Mouse (Mus musculus) left cerebral cortex, postnatal 4 days (tissue): ENCODE results near the gene Zfp316. TPM values are rescaled to one million over a fixed set of nuclear protein-coding genes. Genes with fewer than 3 reads are reported as not detected.

Source experiments
- DNase-seq: peaks from one replicate; pipeline ENCODE4 v3.0.0-alpha.2; 2022
- intact Hi-C: fragments of 180-260 bp; cut with DNase I; formaldehyde crosslinking; loops from one replicate; pipeline ENCODE4 v1.15.1; 2025
- total RNA-seq, 2 experiments: library from RNA; stranded (reverse); gene quantifications; 2 replicates each; pipeline ENCODE4 v1.2.3; 2021

Gene Zfp316
- total RNA-seq, 2 experiments from 2014 or later, result 29.5 to 30.2 TPM

DNA sequence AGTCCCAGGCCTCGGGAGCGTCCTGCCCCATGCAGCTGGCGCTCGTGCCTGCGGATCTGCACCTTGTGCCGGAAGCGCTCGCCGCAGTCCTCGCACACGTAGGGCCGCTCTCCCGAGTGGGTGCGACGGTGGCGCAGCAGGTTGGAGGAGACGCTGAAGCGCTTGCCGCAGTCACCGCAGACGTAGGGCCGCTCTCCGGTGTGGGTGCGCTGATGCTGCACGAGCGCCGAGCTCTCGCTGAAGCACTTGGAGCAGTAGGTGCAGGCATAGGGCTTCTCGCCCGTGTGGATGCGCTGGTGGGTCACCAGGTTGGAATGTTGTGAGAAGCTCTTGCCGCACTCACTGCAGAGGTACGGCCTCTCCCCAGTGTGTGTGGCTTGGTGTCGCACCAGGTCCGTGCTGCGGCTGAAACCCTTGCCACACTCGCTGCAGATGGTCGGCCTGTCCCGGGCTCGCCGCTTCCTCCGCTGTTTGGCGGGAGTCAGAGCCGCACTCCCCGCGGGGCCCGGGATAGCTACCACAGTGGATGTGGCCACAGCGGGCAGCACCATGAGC, 18.0 kb upstream of the Zfp316 start:
- intact Hi-C loops, result no loop called here
- DNase-seq, result no peak

DNA sequence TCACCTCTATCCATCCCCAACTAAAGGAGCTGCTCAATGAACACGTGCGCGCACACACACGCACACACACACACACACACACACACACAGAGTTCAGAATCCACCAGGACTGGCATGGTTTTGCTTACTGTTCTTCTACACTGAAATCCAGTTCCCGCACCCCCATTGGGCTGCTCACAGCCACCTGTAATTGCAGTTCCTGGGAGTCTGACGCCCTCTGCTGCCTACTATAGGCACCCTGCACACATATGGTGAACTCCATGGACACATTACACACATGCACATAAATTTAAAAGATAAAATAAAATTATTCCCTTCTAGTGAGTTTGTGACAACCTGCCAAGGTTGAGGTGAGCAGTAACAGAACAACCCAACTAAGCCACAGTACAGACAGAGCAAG, 14.9 kb upstream of the Zfp316 start:
- DNase-seq, result no peak
- intact Hi-C loops, result no loop called here

DNA sequence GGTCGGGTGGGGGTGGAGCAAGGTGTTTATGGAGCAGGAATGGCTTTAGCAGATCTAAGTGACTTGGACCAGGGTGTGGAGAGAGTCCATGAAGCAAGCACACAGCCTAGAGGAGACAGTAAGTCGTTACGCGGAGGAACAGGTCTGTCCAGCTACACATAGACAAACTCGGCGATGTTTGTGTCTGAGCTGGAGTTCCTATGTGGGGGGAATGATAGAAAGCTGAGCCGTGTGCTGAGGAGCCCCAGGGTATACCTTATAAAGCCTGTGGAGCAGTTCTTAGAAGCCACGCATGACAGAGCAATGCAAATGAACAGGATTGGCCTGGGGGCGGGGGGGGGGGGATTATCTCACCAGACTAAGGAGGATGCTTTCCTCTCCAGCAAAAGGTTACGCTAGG, 9.4 kb upstream of the Zfp316 start:
- intact Hi-C loops, result no loop called here
- no peak for DNase-seq

DNA sequence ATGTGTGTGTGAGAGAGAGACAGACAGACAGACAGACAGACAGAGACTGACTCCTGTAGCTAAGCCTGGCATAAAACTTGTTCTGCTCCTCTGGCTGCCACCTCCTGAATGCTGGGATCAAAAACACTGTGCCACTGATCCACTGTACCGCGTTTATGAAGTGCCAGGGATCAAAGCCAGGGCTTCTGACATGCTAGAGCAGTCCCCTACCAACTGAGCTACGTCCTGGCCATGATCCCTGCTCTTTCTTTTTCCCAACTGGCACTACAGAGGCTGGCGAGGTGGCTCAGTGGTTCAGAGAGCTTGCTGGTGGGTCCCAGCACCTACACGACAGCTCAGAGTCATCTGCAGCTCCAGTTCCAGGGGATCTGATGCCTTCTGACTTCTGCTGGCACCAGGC, 5.9 kb upstream of the Zfp316 start:
- DNase-seq, result no peak
- intact Hi-C loops, result no loop called here

DNA sequence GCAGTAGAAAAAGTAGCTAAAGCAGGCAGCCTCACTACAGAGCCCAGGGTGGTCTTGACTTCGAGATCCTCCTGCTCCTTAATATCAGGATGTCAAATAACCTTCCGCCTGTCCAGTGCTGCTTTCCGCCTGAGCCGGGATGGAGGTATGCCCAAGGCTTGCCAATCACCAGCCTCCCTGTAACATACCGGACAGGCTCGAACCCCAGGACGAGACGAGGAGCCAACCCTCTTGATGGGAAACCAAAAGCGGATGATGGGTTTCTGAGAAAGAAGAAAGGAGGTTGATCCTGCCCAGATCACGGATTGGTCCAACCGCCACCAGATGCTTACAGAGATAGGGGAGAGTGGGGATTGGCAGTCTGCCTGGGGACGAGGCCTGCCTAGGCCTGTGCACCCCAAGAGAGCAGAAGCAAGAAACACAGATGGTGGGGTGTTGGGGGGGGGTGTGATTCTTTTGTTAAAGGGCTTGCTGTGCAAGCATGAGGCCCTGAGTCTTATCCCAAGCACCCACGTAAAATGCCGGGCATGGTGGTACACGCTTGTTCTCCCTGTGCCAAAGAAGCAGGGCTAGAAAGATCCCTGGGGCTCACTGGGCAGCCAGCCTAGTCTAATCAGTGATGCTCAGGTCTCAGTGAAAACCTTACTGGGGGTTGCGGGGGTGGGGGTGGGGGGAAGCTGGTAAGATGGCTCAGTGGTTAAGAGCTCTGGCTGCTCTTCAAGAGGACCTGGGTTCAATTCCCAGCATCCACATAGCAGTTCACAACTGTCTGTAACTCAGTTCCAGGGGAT, 2.9 kb upstream of the Zfp316 start:
- peak; percentile 78 for DNase-seq
- intact Hi-C loops, result no loop called here

DNA sequence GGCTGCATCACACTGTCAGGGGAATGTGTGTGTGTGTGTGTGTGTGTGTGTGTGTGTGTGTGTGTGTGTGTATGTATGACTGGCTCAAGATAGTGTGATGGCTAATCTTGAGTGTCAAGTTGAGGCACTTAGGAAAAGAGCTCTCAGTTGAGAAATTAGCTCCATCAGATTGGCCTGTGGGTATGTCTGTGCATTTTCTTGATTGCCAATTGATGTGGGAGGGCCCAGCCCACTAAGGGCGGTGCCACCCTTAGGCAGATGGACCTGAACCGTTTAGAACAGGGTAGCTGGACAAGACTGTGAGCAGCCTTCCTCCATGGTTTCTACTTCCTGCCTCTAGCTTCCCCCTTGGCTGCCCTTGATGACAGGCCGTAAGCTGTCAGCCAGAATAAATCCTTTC, 2.3 kb upstream of the Zfp316 start:
- no peak for DNase-seq
- intact Hi-C loops, result no loop called here

DNA sequence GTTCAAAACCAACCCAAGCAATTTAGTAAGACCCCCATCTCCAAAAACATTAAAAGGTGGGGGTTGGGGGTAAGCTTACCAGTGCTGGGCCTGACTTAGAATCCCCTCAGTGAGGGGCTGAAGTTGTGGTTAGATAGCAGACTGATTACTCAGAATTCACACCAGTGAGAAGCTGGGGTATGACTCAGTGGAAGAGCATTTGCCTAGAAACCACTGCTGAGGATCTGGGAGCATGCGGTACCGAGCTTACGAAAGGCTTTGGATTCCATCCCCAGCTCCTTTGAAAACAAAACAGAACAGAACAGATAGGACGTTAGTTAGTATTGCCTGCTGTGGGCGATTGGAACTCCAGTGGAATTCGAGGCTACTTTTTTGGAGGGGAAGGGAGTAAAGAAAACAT, 1.8 kb upstream of the Zfp316 start:
- intact Hi-C loops, result no loop called here
- DNase-seq, result no peak

DNA sequence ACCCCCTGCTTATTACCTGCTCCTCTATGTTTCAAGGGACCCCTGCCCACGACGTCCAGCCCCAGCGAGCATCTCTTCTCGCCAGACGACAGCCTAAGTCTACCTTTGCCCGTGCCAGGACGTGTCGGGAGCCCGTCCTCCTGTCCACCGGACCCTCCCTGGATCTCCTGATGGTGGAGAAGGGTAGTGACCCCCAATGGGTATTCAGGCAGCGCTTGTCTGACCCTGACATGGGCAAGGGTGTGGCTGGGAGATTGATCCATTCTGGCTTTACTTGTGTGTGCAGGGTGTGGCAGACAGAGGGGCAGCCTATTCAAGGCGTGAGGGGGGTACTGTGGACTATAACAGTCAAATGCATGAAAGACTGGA, 313 bp upstream of the Zfp316 start:
- no peak for DNase-seq
- intact Hi-C loops, result no loop called here

DNA sequence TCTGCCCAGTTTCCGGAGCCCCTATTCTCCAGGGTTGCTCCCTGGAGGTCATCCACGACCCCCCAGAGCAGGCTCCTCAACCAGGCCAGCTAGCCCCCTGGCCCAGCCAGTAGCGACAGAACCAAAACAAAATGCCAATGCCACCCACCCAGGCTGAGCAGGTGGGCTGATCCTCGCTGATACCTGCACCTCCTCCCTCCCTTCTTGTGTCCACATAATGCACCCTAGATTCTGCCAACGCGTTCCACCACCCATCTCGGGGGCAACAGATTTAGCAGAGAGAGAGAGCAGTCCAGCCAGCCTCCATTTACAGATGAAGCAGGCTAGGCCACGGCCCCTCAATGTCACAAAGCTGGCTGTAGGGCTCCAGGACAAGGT, 848 bp downstream of the Zfp316 start:
- intact Hi-C loops, result no loop called here
- DNase-seq, result no peak

DNA sequence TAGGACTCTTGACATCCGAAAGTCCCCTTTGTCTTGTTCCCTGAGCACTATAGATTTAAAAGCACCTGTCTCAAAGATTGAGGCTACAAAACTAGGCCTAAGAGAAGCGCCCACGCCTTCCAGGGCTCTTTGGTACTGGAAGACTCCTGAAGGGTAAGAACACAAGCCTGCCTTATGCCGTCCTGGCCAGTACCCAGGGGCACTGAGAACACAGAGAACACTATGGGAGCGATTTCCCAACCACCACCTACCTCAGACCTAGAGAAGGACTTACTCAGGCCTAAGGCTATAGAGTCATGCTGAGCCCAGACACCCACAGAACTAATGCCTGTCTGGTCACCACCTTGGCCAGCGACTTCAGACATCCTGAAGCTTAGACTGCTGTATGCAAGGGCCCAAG, 3.0 kb downstream of the Zfp316 start:
- no peak for DNase-seq
- intact Hi-C loops, result no loop called here

DNA sequence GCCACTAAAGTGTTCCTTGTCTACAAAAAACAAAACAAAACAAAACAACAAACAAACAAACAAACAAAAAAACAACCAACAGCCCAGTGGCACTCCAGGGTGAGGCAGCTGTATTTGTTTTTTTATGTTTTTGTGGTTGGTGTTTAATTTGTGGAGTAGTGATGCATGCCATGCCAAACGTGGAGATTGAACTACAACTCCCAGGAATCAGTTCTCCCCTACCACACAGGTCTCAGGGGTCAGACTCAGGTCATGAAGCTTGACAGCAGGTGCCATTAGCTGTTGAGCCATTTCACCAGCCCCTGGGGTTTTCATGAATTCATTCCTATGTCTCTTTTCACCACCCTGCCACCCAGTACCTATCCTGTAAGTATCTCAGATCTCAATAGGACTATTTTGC, 4.4 kb downstream of the Zfp316 start:
- intact Hi-C loops, result no loop called here
- DNase-seq, result no peak

DNA sequence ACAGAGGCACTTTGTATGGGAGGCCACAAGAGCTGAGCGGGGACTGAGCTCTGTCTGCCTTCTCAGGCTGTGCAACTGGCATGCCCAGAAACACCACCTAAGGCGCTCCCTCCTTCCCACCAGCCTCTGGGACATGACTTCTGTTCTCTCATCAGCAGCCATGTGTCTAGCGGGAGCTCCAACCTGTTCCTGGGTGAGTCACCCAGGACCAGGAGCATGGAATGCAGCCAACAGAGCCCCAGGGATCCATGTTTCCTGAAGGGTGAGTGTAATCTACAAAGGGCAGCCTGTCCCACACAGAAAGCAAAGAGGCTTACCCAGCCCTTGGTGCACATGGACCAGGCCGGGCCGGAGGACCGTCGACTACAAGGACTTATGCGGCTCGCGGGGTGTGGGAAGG, 5.1 kb downstream of the Zfp316 start:
- intact Hi-C loops, result no loop called here
- no peak for DNase-seq

DNA sequence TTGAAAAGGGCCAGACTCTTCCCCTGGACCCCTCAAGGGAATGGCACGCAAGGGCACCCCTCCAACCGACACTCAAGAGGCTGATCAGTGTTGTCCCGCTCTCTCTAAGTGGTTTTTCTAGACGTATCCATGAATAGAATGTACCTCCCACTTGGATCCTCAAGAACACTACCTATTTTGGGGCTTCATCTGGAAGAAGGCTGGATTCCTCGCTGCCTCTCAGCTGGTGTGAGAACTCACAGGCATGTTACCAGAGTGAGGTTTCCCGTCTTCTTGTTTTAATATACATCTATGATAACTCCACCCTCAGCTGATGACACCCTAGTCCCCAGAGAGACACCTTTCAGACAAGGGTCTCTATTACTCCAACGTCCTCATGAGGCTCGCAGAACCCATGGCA, 8.2 kb downstream of the Zfp316 start:
- no peak for DNase-seq
- intact Hi-C loops, result no loop called here

DNA sequence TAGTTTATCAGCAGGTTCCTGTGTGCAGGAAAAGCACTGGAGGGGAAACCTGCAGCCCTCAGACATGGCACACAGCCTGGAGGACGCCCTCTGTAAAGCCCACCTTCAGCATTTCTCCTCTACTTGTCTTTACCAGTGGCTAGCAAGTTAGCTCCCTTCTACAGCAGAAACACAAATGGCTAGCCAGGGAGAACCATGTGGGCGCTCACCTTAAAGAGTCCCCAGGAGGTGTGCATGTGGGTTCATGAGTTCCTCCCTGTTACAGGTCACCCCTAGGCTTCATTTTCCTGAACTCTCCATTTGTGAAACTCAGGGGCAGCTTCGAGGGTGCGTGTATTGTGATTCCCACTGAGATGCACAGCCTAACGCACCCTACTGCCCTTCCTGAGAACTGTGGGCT, 14.0 kb downstream of the Zfp316 start:
- intact Hi-C loops, result no loop called here
- no peak for DNase-seq

DNA sequence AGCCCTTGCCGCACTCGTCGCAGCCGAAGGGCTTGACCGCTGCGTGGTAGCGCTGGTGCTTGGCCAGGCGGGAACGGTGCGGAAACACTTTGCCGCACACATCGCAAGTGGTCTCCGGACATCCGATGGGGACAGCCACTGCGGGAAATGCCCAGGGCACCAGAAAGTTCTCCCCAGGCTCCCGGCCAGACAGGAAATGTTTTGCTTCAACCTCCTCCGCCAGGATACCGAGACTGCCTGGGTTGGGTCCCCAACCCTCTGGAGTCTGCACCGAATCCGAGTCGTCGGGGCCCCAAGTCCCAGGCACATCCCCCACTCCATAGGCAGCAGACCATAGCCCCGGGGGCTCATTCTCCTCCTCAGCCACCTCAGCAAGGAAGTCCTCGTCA, 14.7 kb downstream of the Zfp316 start:
- intact Hi-C loops, result no loop called here
- no peak for DNase-seq

DNA sequence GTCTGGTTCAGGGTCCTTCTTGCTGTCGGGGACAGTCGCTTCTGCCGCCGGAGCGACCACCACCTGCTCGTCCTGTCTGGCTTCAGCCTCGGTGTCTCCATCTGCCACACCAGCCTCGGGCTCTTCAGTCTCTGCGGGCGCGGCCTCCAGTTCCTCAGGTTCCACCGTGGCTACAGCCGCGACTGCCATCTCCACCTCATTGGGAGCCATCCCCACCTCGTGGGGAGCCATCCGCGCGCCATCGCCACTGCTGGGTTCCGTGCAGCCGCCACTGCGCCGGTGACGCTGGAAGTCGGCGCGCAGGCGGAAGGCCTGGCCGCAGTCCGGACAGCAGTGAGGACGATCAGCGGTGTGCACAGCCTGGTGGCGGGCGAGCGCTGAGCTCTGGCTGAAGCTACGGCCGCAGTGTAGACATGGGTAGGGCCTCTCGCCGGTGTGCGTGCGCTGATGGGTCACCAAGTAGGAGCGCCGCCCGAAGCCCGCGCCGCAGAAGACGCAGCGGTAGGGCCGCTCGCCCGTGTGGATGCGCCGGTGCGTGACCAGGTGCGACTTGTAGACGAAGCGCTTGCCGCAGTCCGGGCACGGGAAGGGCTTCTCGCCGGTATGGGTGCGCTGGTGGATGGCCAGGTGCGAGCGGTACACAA, 15.2 kb downstream of the Zfp316 start:
- peak; percentile 52 for DNase-seq
- intact Hi-C loops, result no loop called here

DNA sequence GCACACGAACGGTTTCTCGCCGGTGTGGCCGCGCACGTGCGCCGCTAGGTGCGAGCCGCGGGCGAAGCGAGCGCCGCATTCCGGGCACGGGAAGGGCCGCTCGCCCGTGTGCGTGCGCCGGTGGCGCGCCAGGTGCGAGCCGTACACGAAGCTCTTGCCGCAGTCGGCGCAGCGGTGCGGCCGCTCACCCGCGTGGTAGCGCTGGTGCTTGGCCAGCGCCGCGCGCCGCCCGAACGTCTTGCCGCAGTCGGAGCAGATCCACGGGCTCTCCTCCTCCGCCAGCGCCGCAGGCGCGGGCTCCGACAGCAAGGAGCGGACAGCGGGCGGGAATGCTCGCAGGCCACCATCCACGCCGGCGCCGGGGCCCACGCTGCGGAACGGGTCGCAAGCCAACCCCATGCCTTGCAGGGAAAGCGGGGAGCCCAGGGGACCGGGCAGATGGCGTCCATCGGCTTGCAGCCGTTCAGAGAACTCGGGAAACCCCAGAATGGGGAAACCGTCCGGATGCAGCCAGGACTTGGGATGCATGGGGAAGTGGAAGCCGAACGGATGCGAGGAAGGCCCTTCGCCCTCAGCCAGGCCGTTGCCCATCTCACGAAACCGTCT, 15.8 kb downstream of the Zfp316 start:
- peak; percentile 54 for DNase-seq
- intact Hi-C loops, result no loop called here

DNA sequence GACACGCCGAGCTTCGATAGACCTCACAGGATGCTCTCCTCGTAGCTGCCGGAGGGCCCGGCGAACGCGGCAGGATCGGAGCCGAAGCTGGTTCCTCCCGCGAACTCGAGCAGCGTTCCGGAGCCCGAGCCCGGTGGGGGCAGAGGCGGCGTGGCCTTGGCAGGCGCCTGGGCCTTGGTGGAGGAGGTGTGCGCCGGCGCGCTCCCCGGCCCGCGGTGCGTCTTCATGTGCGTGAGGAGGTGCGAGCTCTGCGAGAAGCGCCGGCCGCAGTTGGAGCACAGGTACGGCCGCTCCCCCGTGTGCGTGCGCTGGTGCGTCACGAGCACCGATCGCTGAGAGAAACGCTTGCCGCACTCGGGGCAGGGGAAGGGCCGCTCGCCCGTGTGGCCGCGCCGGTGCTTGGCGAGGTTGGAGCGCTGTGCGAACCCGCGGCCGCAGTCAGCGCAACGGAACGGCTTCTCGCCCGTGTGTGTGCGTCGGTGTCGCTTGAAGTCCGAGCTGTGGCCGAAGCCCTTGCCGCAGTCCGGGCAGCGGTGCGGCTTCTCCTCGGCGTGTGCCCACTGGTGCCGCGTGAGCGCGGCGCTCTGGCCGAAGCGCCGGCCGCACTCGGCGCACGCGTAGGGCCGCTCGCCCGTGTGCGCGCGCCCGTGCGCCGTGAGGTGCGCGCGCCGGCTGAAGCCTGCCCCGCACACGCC, 16.5 kb downstream of the Zfp316 start:
- intact Hi-C loops, result no loop called here
- DNase-seq, result peak; percentile 25

DNA sequence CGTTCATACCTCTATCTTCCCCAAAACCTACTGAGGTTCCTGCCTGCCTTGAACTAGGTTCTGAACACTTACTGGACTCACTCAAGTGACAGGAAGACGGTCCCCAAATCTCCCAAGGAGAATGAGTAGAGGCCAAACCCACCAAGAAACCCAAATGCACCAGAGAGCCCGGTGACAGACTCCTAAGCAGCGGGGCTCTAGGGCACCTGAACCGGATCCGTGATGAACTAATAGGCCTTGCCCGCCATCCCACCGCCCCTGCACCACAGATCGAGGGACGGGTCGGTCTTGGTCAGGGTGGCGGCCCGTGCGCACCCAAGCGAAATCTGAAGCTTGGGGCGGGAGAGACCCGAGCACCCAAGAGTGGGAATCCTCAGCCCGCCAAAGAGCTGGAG, 17.0 kb downstream of the Zfp316 start:
- DNase-seq, result no peak
- intact Hi-C loops, result no loop called here

DNA sequence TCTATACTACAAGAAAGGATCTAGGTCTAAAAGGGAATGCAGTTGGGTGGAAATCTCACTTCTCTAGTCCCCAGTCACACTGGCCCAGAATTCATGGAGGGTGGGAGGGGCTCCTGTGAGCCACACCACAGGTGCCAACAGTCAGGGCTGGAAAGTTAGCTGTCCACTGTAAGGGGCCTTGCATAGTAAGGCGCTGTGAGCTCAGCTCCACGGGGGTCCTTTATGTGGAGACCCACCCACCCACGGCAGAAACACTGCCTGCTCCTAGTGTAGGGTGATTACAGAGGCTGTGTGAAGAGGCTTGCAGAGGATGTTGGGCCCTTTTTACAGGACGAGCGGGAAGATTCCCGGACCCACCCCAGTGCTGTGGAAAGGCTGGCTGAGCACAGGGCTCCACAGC, 17.8 kb downstream of the Zfp316 start:
- intact Hi-C loops, result no loop called here
- DNase-seq, result no peak

DNA sequence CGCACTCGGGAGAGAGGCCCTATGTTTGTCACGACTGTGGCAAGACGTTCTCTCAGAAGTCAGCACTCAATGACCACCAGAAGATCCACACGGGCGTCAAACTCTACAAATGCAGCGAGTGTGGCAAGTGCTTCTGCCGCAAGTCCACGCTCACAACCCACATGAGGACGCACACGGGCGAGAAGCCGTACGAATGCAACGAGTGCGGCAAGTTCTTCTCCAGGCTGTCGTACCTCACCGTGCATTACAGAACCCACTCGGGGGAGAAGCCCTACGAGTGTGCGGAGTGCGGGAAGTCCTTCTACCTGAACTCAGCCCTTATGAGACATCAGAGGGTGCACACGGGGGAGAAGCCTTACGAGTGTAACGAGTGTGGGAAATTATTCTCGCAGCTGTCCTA, 24.9 kb downstream of the Zfp316 start:
- DNase-seq, result no peak
- intact Hi-C loops, result no loop called here

DNA sequence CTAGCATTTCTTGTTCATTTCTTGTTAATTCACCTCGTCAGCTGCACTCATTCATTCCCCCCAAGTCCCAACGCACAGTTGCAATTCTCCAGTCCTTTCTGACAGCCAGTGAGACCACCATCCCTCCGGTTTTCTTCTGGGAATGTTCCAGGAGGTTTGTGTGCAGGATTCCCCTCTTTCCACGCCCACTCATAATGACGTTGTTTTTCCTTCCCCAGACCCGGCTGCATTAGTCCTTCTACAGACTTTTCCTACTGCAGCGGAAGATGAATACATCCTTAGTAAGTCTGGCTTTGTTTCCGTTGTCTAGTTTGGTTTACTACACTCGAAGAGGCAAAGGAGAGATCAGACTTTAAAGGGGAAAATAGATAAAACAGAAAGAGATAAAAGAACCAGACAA, 33.8 kb downstream of the Zfp316 start:
- intact Hi-C loops, result no loop called here
- DNase-seq, result no peak
